13 mouse cellular contexts compared by ENCODE assay signal in the genomic region with DNA sequence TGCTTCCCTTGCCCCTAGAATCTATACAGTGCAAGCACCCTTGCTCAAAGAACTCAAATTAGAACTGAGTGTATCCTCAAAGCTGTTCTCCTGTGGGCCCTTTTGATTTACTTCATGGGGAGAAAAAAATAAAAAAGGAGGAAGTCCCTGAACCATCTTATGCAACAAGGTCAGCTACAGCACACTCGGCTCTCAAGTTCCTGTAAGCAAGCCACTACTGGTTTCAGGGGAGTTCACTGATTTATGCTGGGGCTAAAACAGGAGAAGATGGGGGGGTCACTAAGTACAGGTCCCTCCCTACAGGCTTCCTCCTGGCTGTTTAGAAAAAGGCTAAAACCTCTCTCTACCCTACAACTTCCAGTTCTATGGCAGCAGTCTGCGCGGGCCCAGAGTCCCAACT. TPM values are rescaled to one million over a fixed set of nuclear protein-coding genes. Genes with fewer than 3 reads are reported as not detected.
DNase-seq lines count a peak whose midpoint lies in the region; ATAC-seq lines count a peak whose summit lies in the region.
"Had no signal": no experiment of that assay in that cellular context is flagged by ENCODE, and none has a peak within 500 bp of the region (broad histone marks: within the 10 kb centered on the region; RNA-seq: fewer than 3 reads in every experiment).

No protein-coding gene starts in this region.

- H3K27me3 ChIP-seq in liver, embryonic 12.5 days (replicated peaks) = no peaks in the 10 kb centered on the region
- H3K27me3 ChIP-seq in liver, embryonic 11.5 days (replicated peaks; ENCODE audit: control insufficient read depth, insufficient read depth, low read length) = no peaks in the 10 kb centered on the region
- H3K27me3 ChIP-seq: midbrain, embryonic 13.5 days had no signal

- H3K4me1 ChIP-seq in liver, embryonic 12.5 days = peaks cover 38% of the 10 kb centered on the region
- peaks cover 17% of the 10 kb centered on the region for H3K4me1 ChIP-seq in liver, embryonic 11.5 days (replicated peaks; ENCODE audit: control insufficient read depth, insufficient read depth, low read length)
- H3K4me1 ChIP-seq: midbrain, embryonic 13.5 days had no signal

- no peak overlapping the region for H3K4me2 ChIP-seq in liver, embryonic 12.5 days
- H3K4me2 ChIP-seq in liver, embryonic 11.5 days = no peak overlapping the region
- H3K4me2 ChIP-seq: hindbrain, embryonic 14.5 days; midbrain, embryonic 13.5 days had no signal

- no peak overlapping the region for H3K9ac ChIP-seq in liver, embryonic 12.5 days
- H3K9ac ChIP-seq in liver, embryonic 11.5 days (ENCODE audit: low read depth, low read length) = no peak overlapping the region
- H3K9ac ChIP-seq: hindbrain, embryonic 14.5 days; midbrain, embryonic 13.5 days had no signal

- DNase-seq in frontal cortex, postnatal 14 days (ENCODE audit: low spot score in 2 of 2) = no peak
- no peak for DNase-seq in liver, embryonic 11.5 days (ENCODE audit: low spot score)
- no peak for DNase-seq in left cerebral cortex, postnatal 14 days (ENCODE audit: low spot score in 2 of 2)
- DNase-seq in thymus, postnatal 36 days = no peak
- DNase-seq: cerebellum, adult 11 months had no signal

- 0 out of 2 replicates have a peak overlapping the region, but pooled peaks have one; percentile 18 for H3K27ac ChIP-seq in liver, embryonic 12.5 days
- H3K27ac ChIP-seq in liver, embryonic 11.5 days (ENCODE audit: low read depth, low read length) = no peak overlapping the region
- H3K27ac ChIP-seq: hindbrain, embryonic 14.5 days; midbrain, embryonic 13.5 days; stomach, postnatal 0 days had no signal

- H3K36me3 ChIP-seq in liver, embryonic 12.5 days = no peaks in the 10 kb centered on the region
- no peaks in the 10 kb centered on the region for H3K36me3 ChIP-seq in liver, embryonic 11.5 days (ENCODE audit: control insufficient read depth, insufficient read depth, low read length)
- H3K36me3 ChIP-seq: midbrain, embryonic 13.5 days had no signal

- no peak overlapping the region for H3K4me3 ChIP-seq in liver, embryonic 12.5 days
- H3K4me3 ChIP-seq in liver, embryonic 11.5 days (ENCODE audit: low read depth, low read length) = no peak overlapping the region
- H3K4me3 ChIP-seq: erythroblast, embryonic 14.5 days; midbrain, embryonic 13.5 days had no signal

- peak; percentile 18; the same call in 1 of the 2 replicates for ATAC-seq in frontal cortex, adult (ENCODE audit: low TSS enrichment)
- no peak for ATAC-seq in liver, embryonic 12.5 days
- ATAC-seq in liver, embryonic 11.5 days (replicated peaks; ENCODE audit: low FRiP score) = no peak
- ATAC-seq in granulocyte monocyte progenitor cell, adult 5-6 weeks (replicated peaks; ENCODE audit: poor library complexity, severe bottlenecking) = peak; percentile 80
- peak; percentile 76 for ATAC-seq in monocyte, adult 5-6 weeks (replicated peaks; ENCODE audit: insufficient number of reproducible peaks, low FRiP score, low TSS enrichment, poor library complexity, severe bottlenecking)
- ATAC-seq: midbrain, embryonic 13.5 days had no signal

- H3K9me3 ChIP-seq in liver, embryonic 12.5 days (replicated peaks) = no peaks in the 10 kb centered on the region
- H3K9me3 ChIP-seq in liver, embryonic 11.5 days (ENCODE audit: control insufficient read depth, low read length) = no peaks in the 10 kb centered on the region
- H3K9me3 ChIP-seq: midbrain, embryonic 13.5 days had no signal

- WGBS in liver, embryonic 12.5 days (ENCODE audit: insufficient replicate concordance) = 64% methylated on average over 3 of the region's 3 CpGs
- WGBS in liver, embryonic 11.5 days = 75% methylated on average over 3 of the region's 3 CpGs

- intact Hi-C loops in left cerebral cortex, postnatal 14 days (cut with DNase I) = no loop called here

RNA-seq across cellular contexts. Expression of a gene that starts 17.5 kb away (rescaled TPM):
- 5.7 and 6.1 TPM in 2 replicates for polyA plus RNA-seq in liver, embryonic 12.5 days (2016; fragmentation: Nextera tagmentation; extraction: Ambion mirVana)
- 12.0 and 12.7 TPM in 2 replicates for polyA plus RNA-seq in liver, embryonic 11.5 days (2014; fragmentation: Nextera tagmentation; extraction: Ambion mirVana)
- total RNA-seq in granulocyte monocyte progenitor cell, adult 5-6 weeks (2014; fragmentation: Nextera tagmentation) = 34.1 and 36.1 TPM in 2 replicates
- 12.2 and 17.3 TPM in 2 replicates for total RNA-seq in granulocyte monocyte progenitor cell, adult 5-6 weeks (2017)
- total RNA-seq in monocyte, adult 5-6 weeks (2017) = 52.9 to 98.6 TPM (median 54.2 TPM) in 3 replicates
- total RNA-seq in left cerebral cortex, postnatal 14 days (2021) = 1 to 10 TPM; 8.2 to 8.5 TPM

Comparison
In these comparisons a context has a peak if more than half of its experiments do, and no peak if none do; other contexts are left out.
1. ATAC-seq: peak in frontal cortex, adult (single experiment), granulocyte monocyte progenitor cell, adult 5-6 weeks (single experiment) and monocyte, adult 5-6 weeks (single experiment); none in liver, embryonic 12.5 days (single experiment) and liver, embryonic 11.5 days (single experiment).